Mouse (Mus musculus): ENCODE measurements around the gene Stpg3.

The Stpg3 gene

DNA sequence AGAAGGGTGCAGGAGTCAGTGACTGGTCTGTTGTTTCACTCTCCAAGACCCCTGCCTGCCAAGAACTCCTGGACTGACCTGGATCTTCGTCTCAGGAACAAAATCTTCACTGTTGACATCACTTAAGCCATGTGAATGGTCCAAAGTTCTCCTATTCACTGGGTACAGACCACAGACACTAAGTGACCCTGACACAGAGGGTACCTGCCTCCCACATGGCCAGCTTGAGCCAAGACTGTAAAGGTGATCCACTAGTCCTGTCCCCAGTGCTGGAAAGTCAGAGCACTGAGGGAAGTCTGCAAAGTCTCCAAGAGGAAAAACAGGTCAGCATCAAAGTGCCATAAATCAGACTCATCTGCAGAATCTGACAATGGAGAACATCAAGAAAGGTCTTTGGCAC, 6.8 kb downstream of the Stpg3 start:
- WGBS: 77% methylated on average over 1 of the region's 1 CpGs

GRCm38 (mm10) chr2:25203631-25204214, 10.7 kb downstream of the Stpg3 start:
- WGBS: 53% methylated on average over 4 of the region's 4 CpGs

DNA sequence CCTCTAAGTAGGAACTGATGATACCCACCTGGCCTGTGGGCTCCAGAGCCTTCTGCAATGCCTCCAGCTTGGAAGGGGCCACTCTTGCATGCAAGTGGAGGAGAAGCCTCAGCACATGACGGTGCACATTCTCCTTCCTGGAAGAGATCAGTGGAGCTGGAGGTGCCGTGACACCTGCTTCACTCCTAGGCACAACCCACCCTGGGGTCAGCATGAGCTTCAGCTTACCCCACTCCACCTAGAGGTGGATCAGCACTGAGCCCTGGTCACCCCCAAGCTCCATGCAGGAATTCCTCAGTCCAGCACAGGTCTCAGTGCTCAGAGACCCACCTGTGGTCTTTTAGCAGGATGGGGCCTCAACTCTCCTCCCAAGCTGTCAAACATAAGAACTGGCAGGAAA, 13.8 kb downstream of the Stpg3 start:
- WGBS: 91% methylated on average over 2 of the region's 2 CpGs

- whole genome bisulfite sequencing: 46% methylated on average over 2 of the region's 2 CpGs
These were observed 17.2 kb downstream of the Stpg3 start for GRCm38 (mm10) chr2:25197191-25197590.

- WGBS: 49% methylated on average over 8 of the region's 8 CpGs
These were observed 18.1 kb downstream of the Stpg3 start, which contains the start of gene Tor4a for GRCm38 (mm10) chr2:25196172-25196954. Tor4a (minus strand) TSS chr2:25196886.

DNA sequence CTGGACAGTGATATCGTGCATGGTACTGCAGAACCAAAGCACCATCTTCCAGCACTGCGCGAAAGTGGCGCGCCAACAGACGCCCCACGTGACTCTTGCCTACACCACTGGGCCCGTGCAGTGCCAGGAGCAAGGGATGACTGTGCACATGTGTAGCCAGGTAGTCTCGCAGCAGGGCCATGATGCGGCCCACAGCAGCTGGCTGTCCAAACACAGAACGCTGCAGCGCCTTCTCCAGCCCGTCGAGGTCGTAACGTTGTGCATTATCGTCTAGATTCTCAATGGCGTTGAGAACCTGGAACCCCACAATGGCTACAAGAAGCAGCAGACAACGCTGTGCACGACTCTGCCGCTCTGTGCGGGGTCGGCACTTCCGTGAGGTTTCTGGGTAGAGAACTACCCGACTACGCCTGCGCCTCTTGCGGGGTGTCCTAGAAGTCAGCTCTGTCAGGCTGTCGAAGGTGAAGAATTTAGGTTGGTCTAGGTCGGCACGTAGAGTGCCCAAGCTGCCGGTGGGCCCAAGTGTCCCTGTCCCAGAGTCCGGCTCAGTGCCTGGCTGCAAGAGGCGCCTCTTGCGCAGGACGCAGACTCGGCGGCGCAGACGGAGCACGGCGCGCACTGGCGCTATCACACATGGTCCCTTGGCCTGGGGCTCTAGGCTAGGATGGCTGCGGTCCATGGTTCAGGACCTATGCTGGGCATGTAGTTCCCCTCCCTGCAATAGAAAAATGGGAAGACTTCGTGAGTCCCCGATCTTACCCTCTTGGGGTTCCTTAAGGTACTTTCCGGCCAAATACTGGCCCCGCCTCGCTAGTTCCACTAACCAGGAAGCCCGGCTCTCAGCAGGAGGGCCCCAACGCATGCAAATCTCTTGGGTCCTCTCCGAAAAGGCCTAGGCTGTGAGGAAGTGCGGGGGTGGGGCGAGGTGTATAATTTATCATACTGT, 19.0 kb downstream of the Stpg3 start:
- 52% methylated on average over 55 of the region's 55 CpGs for WGBS

- 84% methylated on average over 17 of the region's 17 CpGs for WGBS
These were observed 19.8 kb downstream of the Stpg3 start for GRCm38 (mm10) chr2:25194486-25195171.

DNA sequence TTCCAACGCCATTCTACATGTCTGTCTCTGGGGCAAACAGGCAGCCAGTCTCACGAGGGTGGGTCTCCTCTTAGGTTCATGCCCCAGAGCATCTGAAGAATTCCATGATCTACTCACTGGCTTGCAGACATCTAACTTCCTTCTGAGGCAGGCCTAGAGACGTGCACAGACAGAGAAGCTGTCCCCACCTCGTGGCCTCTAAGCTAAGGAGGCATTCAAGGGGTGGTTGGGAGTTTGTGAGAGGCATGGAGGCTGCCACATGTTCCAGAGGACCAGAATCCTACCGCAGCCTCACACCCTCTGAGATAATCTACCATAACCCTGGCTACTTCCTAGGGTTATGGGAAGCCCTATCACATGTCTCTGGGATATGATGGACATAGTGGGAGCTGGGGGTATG, 20.4 kb downstream of the Stpg3 start:
- 70% methylated on average over 5 of the region's 5 CpGs for whole genome bisulfite sequencing

DNA sequence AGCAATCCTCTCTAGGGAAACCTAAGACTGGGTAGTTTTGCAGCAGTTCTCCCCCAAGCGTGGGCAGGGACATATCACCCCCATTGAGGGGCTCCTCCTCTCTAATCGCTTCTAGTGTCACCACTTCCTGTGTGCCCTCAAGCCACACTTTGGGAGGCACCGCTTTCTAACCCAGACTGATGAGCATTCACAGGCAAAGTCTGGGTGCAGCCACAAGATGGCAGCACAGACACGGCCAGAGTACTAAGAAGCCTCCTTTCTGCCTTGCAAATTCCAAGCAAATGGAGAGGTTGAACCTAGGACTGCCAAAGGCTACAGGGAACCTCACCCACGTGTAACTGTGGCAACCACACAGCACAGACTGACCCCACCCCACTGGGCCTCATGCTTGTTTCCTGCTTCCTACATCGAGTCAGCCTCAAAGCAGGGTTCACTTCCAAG, 21.1 kb downstream of the Stpg3 start:
- 3% methylated on average over 6 of the region's 6 CpGs for WGBS

DNA sequence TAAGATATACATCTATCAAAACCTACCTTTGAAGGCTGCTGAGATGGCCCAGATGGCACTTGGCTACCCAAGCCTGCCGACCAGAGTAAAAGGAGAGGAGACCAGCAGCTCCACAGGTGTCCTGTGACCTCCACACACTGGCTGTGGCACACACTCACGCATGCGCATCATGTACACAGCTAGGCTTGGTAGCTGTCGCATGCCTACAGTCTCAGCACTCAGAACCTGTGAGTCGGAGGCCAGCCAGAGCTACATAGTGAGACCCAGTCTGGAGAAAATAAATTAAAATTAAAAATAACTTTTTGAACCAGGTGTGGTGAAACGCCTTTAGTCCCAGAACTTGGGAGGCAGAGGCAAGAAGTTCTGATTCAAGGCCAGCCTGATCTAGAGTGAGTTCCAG, 26.6 kb downstream of the Stpg3 start:
- 87% methylated on average over 6 of the region's 6 CpGs for WGBS

DNA sequence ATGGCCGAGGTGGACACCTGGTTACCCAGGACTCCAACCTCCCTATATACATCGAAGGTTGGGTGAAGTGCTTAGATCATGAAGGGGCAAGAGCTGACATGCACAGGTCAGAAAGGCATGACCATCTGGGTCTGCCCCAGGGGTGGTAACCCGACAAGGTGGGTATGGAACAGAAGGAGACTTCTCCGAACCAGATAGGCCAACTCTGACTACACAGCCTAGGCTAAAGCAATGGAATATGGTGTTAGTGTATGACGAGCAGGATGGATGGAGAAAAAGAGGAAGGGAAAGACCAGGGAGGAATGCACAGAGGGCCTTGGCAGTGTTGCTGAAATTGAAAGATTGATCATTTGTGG, 27.9 kb downstream of the Stpg3 start:
- 56% methylated on average over 5 of the region's 5 CpGs for WGBS

DNA sequence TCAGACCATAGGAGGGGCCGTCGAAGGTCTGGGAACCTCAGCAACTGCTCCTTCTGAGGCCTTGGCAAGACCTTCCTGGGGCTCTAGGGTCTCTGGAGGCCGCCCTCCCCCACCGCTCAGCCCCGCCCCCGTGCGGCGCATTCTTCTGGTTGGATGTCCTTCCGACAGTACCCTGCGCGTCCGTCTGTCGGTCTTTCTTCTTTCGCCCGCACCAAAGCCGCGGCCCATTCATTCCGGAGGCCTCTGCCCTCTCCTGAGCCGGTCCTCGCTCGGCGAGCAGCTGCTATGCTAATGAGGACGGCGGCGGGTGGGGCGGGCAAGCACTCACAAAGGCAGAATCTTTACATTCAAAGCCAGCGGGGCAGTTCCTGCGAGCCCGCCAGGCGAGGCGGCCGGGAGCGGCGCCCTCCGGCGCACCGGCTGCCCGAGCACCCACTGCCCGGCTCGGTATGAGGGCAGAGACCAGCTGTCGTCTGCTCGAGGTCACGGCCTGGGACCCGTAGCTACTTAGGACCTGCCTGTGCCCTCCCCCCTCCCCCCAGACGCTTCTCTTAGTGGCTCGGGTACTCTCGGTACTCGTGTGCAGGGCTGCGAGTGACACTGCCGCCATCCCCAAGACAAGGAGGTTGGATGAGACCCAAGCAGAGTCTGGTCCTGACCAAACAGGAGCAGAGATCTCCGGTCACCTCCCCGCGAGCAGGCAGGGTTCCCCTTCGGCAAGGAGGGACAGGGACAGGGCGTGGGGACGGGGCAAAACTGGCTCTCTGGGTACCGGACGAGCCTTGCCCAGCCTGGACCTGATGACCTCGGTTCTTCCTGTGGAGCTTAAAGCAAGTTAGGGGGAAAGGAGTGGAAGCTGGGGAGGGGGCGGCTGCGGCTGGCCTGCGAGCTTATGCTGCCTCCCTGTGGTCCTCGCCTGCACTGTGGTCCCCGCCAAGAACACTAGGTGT, 28.5 kb downstream of the Stpg3 start:
- WGBS: 5% methylated on average over 64 of the region's 64 CpGs

GRCm38 (mm10) chr2:25184496-25184895, 29.9 kb downstream of the Stpg3 start:
- 86% methylated on average over 7 of the region's 7 CpGs for WGBS

DNA sequence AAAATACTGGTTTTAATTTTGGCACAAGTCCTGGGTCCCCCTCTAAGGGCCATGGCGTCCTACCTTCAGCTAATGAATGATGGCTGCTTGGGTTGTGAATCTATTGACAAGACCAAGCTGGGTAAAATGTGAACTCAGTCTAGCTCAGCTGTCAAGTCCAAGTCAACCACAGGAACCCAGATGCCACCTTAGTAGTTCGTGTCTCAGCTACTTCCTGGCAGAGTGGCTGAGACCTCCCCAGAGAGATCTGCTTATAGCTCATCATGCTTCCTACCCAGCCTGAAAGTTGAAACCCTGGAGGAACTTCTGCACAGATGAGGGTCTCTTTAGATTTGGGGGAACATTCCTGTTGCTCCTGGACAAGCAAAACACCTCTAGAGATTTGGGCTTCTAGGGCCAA, 31.1 kb downstream of the Stpg3 start:
- 64% methylated on average over 2 of the region's 2 CpGs for WGBS

DNA sequence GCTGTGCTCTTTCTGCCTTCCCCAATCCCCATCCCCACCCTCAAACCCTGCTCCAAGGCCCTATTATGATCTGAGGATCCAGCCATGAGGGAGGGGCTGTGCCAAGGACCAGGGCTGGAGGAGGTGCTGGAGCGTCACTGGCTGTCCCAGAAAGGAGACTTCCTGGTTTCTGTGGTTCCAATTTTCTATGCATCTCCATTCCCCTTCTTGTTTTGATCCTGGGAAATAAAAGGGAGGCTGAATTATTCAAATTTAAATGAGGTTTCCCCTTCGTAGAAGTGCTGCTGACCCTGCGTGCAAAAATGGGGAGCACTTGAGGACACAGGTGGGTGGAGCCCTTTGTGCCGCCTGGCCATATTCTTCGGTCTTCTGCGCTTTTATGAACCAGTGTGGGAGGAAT, 31.8 kb downstream of the Stpg3 start:
- WGBS: 40% methylated on average over 6 of the region's 6 CpGs

- 9% methylated on average over 17 of the region's 17 CpGs for WGBS
These were observed 32.5 kb downstream of the Stpg3 start for GRCm38 (mm10) chr2:25181891-25182397.

GRCm38 (mm10) chr2:25180973-25181890, 33.2 kb downstream of the Stpg3 start:
- WGBS: under 1% methylated on average over 99 of the region's 100 CpGs

DNA sequence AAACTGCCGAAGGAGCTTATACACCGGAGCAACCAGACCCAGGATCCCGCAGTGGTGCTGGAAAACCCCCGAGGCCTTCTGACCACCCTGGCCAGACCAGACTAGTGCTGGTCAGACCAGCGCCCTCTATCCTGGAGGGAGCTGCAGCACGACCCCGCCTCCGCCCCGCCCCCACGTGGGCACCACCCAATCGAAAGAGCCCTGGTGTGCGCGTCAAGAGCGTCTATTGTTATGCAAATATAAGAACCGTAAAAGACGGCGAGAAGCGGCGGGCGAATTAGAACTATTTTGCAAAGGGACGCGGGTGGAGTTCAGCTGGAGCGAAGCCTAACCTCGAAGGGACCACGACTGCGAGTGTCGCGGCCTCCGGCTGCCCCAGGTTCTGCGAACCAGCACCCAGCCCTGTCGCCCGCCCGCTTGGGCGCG, 33.9 kb downstream of the Stpg3 start, which contains the start of gene Nrarp:
Gene Nrarp (plus strand): TSS at position 281 of the 426 bp plus-strand sequence.
- under 1% methylated on average over 35 of the region's 35 CpGs for WGBS

- 51% methylated on average over 15 of the region's 15 CpGs for WGBS
These were observed 34.7 kb downstream of the Stpg3 start for GRCm38 (mm10) chr2:25179566-25180217.
